Comparison of ENCODE assay signal across 34 mouse cellular contexts in the genomic region with DNA sequence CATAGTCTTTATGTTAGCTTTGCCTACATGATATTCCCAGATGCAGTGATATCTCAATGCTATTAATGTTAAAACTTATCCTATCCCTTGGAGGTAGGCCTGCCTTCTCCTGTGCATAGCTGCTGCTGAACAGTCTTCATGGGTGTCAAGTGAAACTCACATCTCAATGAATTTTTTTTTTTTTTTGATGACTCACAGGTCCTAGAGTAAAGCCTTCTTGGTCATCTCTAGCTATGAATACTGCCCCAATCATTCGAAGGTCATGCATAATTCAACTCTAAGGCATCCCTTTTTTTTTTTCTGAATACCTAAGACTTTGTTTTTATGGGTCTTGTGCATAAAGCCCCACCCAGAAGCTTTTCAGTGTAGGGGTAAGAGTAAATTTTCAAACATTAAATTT.
"Had no signal": no experiment of that assay in that cellular context is flagged by ENCODE, and none has a peak within 500 bp of the region (broad histone marks: within the 10 kb centered on the region; RNA-seq: fewer than 3 reads in every experiment).

No protein-coding gene starts in this region.

- H3K4me3 ChIP-seq: heart, embryonic 12.5 days; heart, embryonic 13.5 days; heart, embryonic 15.5 days; hindbrain, embryonic 10.5 days; hindbrain, embryonic 12.5 days; hindbrain, embryonic 13.5 days; hindbrain, embryonic 15.5 days; intestine, embryonic 15.5 days; kidney, embryonic 15.5 days; layer of hippocampus, adult 2 months; left cerebral cortex, adult 2 months had no signal

- H3K4me2 ChIP-seq: heart, embryonic 12.5 days; heart, embryonic 13.5 days; heart, embryonic 15.5 days; hindbrain, embryonic 12.5 days; hindbrain, embryonic 13.5 days; hindbrain, embryonic 14.5 days; hindbrain, embryonic 15.5 days; intestine, embryonic 15.5 days; kidney, embryonic 15.5 days had no signal

- H3K9ac ChIP-seq: heart, embryonic 12.5 days; heart, embryonic 13.5 days; heart, embryonic 15.5 days; hindbrain, embryonic 12.5 days; hindbrain, embryonic 13.5 days; hindbrain, embryonic 14.5 days; hindbrain, embryonic 15.5 days; intestine, embryonic 15.5 days; kidney, embryonic 15.5 days had no signal

- ATAC-seq: hindbrain, embryonic 16.5 days; hindbrain, postnatal 0 days; inflammation-experienced regulatory T-cells, adult 6 months; intestine, embryonic 15.5 days; intestine, embryonic 16.5 days; intestine, postnatal 0 days had no signal

- H3K27ac ChIP-seq: hindbrain, embryonic 10.5 days; hindbrain, embryonic 12.5 days; hindbrain, embryonic 13.5 days; hindbrain, embryonic 14.5 days; hindbrain, embryonic 15.5 days; hindbrain, postnatal 0 days; intestine, embryonic 15.5 days; kidney, embryonic 15.5 days; kidney, postnatal 0 days; layer of hippocampus, adult 2 months; left cerebral cortex, adult 2 months had no signal

- H3K27me3 ChIP-seq: heart, embryonic 12.5 days; heart, embryonic 13.5 days; heart, embryonic 15.5 days; hindbrain, embryonic 12.5 days; hindbrain, embryonic 13.5 days; hindbrain, embryonic 15.5 days; intestine, embryonic 15.5 days; kidney, embryonic 15.5 days had no signal

- DNase-seq: heart, postnatal 10 days; heart, postnatal 14 days; heart, postnatal 36 days; heart, postnatal 4 days; kidney, adult 11 months; kidney, adult 18-20 months; kidney, adult 2 months; kidney, adult 8-10 months; kidney, adult 9 months; kidney, postnatal 10 days; kidney, postnatal 14 days; kidney, postnatal 25 days; kidney, postnatal 36 days; kidney, postnatal 4 days; layer of hippocampus, adult 9-11 months; layer of hippocampus, postnatal 36 days had no signal

- H3K9me3 ChIP-seq: heart, embryonic 12.5 days; heart, embryonic 13.5 days; heart, embryonic 15.5 days; hindbrain, embryonic 10.5 days; hindbrain, embryonic 12.5 days; hindbrain, embryonic 13.5 days; hindbrain, embryonic 15.5 days; intestine, embryonic 15.5 days; kidney, embryonic 15.5 days had no signal

- H3K36me3 ChIP-seq: heart, embryonic 15.5 days; hindbrain, embryonic 10.5 days; hindbrain, embryonic 12.5 days; hindbrain, embryonic 13.5 days; hindbrain, embryonic 15.5 days; intestine, embryonic 15.5 days; kidney, embryonic 15.5 days had no signal

- H3K4me1 ChIP-seq: hindbrain, embryonic 10.5 days; hindbrain, embryonic 12.5 days; hindbrain, embryonic 13.5 days; hindbrain, embryonic 15.5 days; intestine, embryonic 15.5 days; kidney, embryonic 15.5 days had no signal
